ENCODE assay signal across 7 mouse cellular contexts in the genomic region with DNA sequence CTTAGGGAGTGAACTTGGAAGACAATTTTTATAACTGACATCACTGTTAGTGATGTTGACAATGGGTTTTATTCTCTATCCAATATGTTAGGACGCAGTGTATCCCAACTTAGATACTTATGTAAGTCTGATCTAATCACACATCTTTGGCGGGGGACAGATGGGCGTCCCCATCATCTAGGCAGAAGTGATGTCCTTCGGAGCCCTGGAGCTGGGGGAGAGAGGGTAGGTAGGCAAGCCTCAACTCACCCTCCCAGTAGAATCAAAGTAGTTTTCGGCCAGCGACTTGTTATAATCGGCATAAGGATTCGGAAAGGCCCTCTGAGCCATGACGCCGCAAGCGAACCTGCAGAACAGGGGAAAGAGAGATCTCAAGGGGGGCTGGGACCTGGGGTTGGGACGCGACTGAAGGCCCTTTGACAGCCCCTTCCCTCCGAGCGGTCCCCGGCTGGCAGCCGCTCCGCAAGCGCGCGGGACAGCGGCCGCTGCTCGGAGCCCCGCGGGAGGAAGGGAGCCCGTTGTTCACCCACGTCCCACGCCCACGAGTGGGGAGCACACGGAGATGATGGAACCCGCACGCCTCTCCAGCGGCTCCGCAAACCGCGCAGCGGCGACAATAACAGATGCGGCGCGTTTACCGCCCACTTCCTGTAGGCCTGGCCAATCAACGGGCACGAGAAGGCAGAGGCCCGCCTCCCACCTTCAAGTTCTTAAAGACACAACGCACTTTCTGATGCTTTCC. TPM values are rescaled to one million over a fixed set of nuclear protein-coding genes. Genes with fewer than 3 reads are reported as not detected.
A peak's percentile ranks its signal among the peaks of the same experiment; 100 is the strongest.
DNase-seq lines count a peak whose midpoint lies in the region; ATAC-seq lines count a peak whose summit lies in the region.

A gene (minus strand): TSS at position 627 of the 742 bp plus-strand sequence.

- H3K9me3 ChIP-seq in embryonic facial prominence, embryonic 11.5 days (replicated peaks; ENCODE audit: control insufficient read depth, low read length) = no peaks in the 10 kb centered on the region
- H3K9me3 ChIP-seq in limb, embryonic 11.5 days (ENCODE audit: control insufficient read depth, low read length) = no peaks in the 10 kb centered on the region
- H3K9me3 ChIP-seq in midbrain, embryonic 14.5 days (ENCODE audit: control insufficient read depth, low read length) = no peaks in the 10 kb centered on the region

- no peak within 1 kb of the TSS for H3K27ac ChIP-seq in embryonic facial prominence, embryonic 11.5 days (replicated peaks; ENCODE audit: low read depth, low read length)
- no peak within 1 kb of the TSS for H3K27ac ChIP-seq in limb, embryonic 11.5 days (replicated peaks; ENCODE audit: low read depth, low read length)
- peak within 1 kb of the TSS; percentile 53 for H3K27ac ChIP-seq in midbrain, embryonic 14.5 days (replicated peaks; ENCODE audit: low read depth, low read length)

- DNase-seq in adrenal gland, postnatal 14 days = peak; percentile 93
- peak; percentile 94 for DNase-seq in embryonic facial prominence, embryonic 11.5 days (ENCODE audit: low spot score)
- peak; percentile 99 for DNase-seq in heart, adult 11 months
- peak; percentile 90 for DNase-seq in kidney, adult 18-20 months
- peak; percentile 87 for DNase-seq in limb, embryonic 11.5 days (ENCODE audit: low spot score)
- peak; percentile 95 for DNase-seq in midbrain, embryonic 14.5 days
- peak; percentile 72 to 83 for DNase-seq in spleen, adult 18-20 months

- peak within 1 kb of the TSS; percentile 95 for H3K4me3 ChIP-seq in embryonic facial prominence, embryonic 11.5 days (ENCODE audit: low read depth, low read length)
- peak within 1 kb of the TSS; percentile 64 for H3K4me3 ChIP-seq in limb, embryonic 11.5 days (ENCODE audit: low read depth, low read length)
- peak within 1 kb of the TSS; percentile 74 for H3K4me3 ChIP-seq in midbrain, embryonic 14.5 days (replicated peaks; ENCODE audit: low read depth, low read length)

- H3K4me1 ChIP-seq in embryonic facial prominence, embryonic 11.5 days (ENCODE audit: control insufficient read depth, insufficient read depth, low read length) = no peaks in the 10 kb centered on the region
- H3K4me1 ChIP-seq in limb, embryonic 11.5 days (ENCODE audit: control insufficient read depth, insufficient read depth, low read length) = no peaks in the 10 kb centered on the region
- H3K4me1 ChIP-seq in midbrain, embryonic 14.5 days (ENCODE audit: control insufficient read depth, insufficient read depth, low read length) = peaks cover 4% of the 10 kb centered on the region

- WGBS in embryonic facial prominence, embryonic 11.5 days = under 1% methylated on average over 35 of the region's 47 CpGs
- under 1% methylated on average over 41 of the region's 47 CpGs for WGBS in limb, embryonic 11.5 days
- 1% methylated on average over 47 of the region's 47 CpGs for WGBS in midbrain, embryonic 14.5 days

- ATAC-seq in embryonic facial prominence, embryonic 11.5 days (replicated peaks; ENCODE audit: insufficient number of reproducible peaks, low FRiP score, low TSS enrichment, low read depth) = peak; percentile 97
- peak; percentile 92 for ATAC-seq in limb, embryonic 11.5 days (ENCODE audit: insufficient number of reproducible peaks, low FRiP score, low TSS enrichment, low read depth)
- ATAC-seq in midbrain, embryonic 14.5 days (ENCODE audit: low FRiP score, low TSS enrichment) = peak; percentile 97

- H3K36me3 ChIP-seq in embryonic facial prominence, embryonic 11.5 days (replicated peaks; ENCODE audit: control insufficient read depth, insufficient read depth, low read depth, low read length) = no peaks in the 10 kb centered on the region
- H3K36me3 ChIP-seq in limb, embryonic 11.5 days (ENCODE audit: control insufficient read depth, insufficient read depth, low read length) = 0 out of 2 replicates have a peak, but pooled peaks cover 2% of the 10 kb centered on the region
- peaks cover 24% of the 10 kb centered on the region for H3K36me3 ChIP-seq in midbrain, embryonic 14.5 days (ENCODE audit: control insufficient read depth, insufficient read depth, low read length)

- peak within 1 kb of the TSS; percentile 78 for H3K9ac ChIP-seq in embryonic facial prominence, embryonic 11.5 days (replicated peaks; ENCODE audit: low read length)
- peak within 1 kb of the TSS; percentile 65 for H3K9ac ChIP-seq in limb, embryonic 11.5 days (ENCODE audit: low read length)
- peak within 1 kb of the TSS; percentile 83 for H3K9ac ChIP-seq in midbrain, embryonic 14.5 days (replicated peaks; ENCODE audit: low read length)

- peak within 1 kb of the TSS; percentile 63 for H3K4me2 ChIP-seq in embryonic facial prominence, embryonic 11.5 days (ENCODE audit: low read depth, low read length)
- H3K4me2 ChIP-seq in limb, embryonic 11.5 days (ENCODE audit: low read depth, severe bottlenecking) = peak within 1 kb of the TSS; percentile 64
- peak within 1 kb of the TSS; percentile 80 for H3K4me2 ChIP-seq in midbrain, embryonic 14.5 days (ENCODE audit: low read length)

- no peaks in the 10 kb centered on the region for H3K27me3 ChIP-seq in embryonic facial prominence, embryonic 11.5 days (ENCODE audit: control insufficient read depth, insufficient read depth, low read length)
- H3K27me3 ChIP-seq in limb, embryonic 11.5 days (ENCODE audit: control insufficient read depth, insufficient read depth, low read length) = no peaks in the 10 kb centered on the region
- no peaks in the 10 kb centered on the region for H3K27me3 ChIP-seq in midbrain, embryonic 14.5 days (ENCODE audit: control insufficient read depth, insufficient read depth, low read length)

RNA-seq across cellular contexts. Expression of the gene that starts here (rescaled TPM):
- total RNA-seq in adrenal gland, postnatal 14 days (2021) = 43.2 and 45.7 TPM in 2 replicates
- polyA plus RNA-seq in embryonic facial prominence, embryonic 11.5 days (2014; fragmentation: Nextera tagmentation; extraction: Ambion mirVana) = 96.5 and 103 TPM in 2 replicates
- 92.4 and 97.0 TPM in 2 replicates for polyA plus RNA-seq in limb, embryonic 11.5 days (2014; fragmentation: Nextera tagmentation; extraction: Ambion mirVana)
- 171 and 181 TPM in 2 replicates for polyA plus RNA-seq in midbrain, embryonic 14.5 days (2014; fragmentation: Nextera tagmentation; extraction: Ambion mirVana)
